Mouse (Mus musculus): ENCODE results near the gene Cavin2. TPM values are rescaled to one million over a fixed set of nuclear protein-coding genes. Genes with fewer than 3 reads are reported as not detected.

The Cavin2 gene
- polyA plus RNA-seq, 1 experiment from 2014 or later, result 24.9 TPM

DNA sequence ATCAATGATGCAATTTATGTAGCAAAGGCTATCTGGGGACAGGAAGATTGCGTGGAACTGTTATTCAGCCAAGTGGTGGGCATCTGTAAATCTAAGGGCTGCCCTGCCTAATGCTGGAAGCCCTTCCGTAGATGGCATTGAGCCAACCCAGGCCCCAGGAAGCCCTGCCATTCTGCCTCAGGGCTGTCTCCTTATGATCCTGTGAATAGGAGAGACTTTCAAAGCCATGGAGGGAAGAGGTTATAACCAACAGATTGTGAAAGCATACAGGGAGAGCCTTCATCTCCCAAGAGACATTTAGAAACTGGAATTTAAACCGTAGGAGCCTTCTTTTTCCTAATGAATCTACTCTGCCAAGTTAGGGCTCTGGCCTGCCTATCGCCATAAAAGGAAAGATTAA, 1.7 kb downstream of the Cavin2 start:
- 60% methylated on average over 4 of the region's 4 CpGs for WGBS (ENCODE audit: insufficient replicate concordance)
- H3K4me1 ChIP-seq (ENCODE audit: control insufficient read depth, low read depth, low read length), result no peaks in the 10 kb centered on the region
- H3K4me3 ChIP-seq (ENCODE audit: low read depth, low read length), result peak overlapping the region; percentile 46
- no peaks in the 10 kb centered on the region for H3K27me3 ChIP-seq (ENCODE audit: control insufficient read depth, insufficient read depth, low read depth, low read length)
- peak overlapping the region; percentile 49 for H3K4me2 ChIP-seq (ENCODE audit: low read depth, low read length)
- no peak overlapping the region for H3K9ac ChIP-seq (ENCODE audit: low read depth, low read length)
- H3K27ac ChIP-seq (ENCODE audit: low read length), result no peak overlapping the region
- no peak for ATAC-seq (ENCODE audit: low read depth)
- no peaks in the 10 kb centered on the region for H3K9me3 ChIP-seq (replicated peaks; ENCODE audit: control insufficient read depth, low read length)
- H3K36me3 ChIP-seq (ENCODE audit: control insufficient read depth, insufficient read depth), result no peaks in the 10 kb centered on the region

DNA sequence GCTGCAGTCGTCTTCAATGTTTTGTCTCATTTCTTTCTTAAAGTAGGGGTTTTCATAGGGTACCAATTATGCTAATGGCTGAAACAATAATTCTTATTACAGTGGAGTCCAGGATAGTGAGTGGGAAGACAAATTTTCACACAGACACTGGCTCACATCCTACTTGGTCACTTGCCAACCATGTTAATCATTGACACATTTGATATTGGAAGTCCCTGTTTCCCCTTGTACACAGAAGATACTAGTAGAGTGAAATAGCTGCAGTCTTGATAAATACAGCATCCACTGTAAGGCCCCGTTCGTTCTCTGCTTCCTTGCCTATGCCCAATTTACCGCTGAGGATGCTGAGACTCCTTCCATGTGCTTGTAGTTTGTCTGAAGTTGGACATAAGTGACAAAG, 3.4 kb downstream of the Cavin2 start:
- 50% methylated on average over 4 of the region's 4 CpGs for WGBS (ENCODE audit: insufficient replicate concordance)
- no peaks in the 10 kb centered on the region for H3K36me3 ChIP-seq (ENCODE audit: control insufficient read depth, insufficient read depth)
- no peaks in the 10 kb centered on the region for H3K9me3 ChIP-seq (replicated peaks; ENCODE audit: control insufficient read depth, low read length)
- H3K27ac ChIP-seq (ENCODE audit: low read length), result no peak overlapping the region
- H3K4me2 ChIP-seq (ENCODE audit: low read depth, low read length), result no peak overlapping the region
- H3K4me3 ChIP-seq (ENCODE audit: low read depth, low read length), result 0 out of 2 replicates have a peak overlapping the region, but pooled peaks have one; percentile 1
- no peaks in the 10 kb centered on the region for H3K4me1 ChIP-seq (ENCODE audit: control insufficient read depth, low read depth, low read length)
- H3K27me3 ChIP-seq (ENCODE audit: control insufficient read depth, insufficient read depth, low read depth, low read length), result no peaks in the 10 kb centered on the region
- peak; percentile 35; the same call in 1 of the 2 replicates for ATAC-seq (ENCODE audit: low read depth)
- H3K9ac ChIP-seq (ENCODE audit: low read depth, low read length), result no peak overlapping the region

DNA sequence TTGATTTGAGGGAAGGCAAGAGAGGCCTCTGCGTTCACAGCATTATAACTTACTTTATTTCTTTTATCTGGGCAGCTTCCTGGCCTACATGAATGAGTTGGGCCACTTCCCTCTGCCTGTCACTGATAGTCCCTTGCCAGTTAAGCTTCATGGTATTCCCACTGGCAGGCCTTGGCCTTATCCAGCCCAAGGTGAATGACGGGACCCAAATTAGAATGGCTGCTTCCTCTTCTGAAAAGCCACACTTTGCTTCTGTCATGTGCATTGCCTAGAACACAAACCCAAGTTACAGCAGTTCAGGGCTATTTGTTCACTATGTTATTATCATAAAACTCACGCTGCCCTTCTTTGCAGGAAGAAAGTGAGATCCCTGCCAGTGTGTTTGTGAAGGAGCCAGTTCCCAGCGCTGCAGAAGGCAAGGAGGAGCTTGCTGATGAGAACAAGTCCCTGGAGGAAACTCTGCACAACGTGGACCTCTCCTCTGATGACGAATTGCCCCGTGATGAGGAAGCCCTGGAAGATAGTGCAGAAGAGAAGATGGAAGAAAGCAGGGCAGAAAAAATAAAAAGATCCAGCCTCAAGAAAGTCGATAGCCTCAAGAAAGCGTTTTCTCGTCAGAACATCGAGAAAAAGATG, 11.5 kb downstream of the Cavin2 start:
- Histone ChIP-seq H3K27ac (ENCODE audit: low read length) (no peak overlapping the region), H3K4me1 (ENCODE audit: control insufficient read depth, low read depth, low read length) (no peaks in the 10 kb centered on the region), H3K4me2 (ENCODE audit: low read depth, low read length) (no peak overlapping the region), H3K4me3 (ENCODE audit: low read depth, low read length) (no peak overlapping the region), H3K9ac (ENCODE audit: low read depth, low read length) (no peak overlapping the region), H3K27me3 (ENCODE audit: control insufficient read depth, insufficient read depth, low read depth, low read length) (no peaks in the 10 kb centered on the region), H3K9me3 (replicated peaks; ENCODE audit: control insufficient read depth, low read length) (no peaks in the 10 kb centered on the region), H3K36me3 (ENCODE audit: control insufficient read depth, insufficient read depth) (no peaks in the 10 kb centered on the region)
- ATAC-seq (ENCODE audit: low read depth), result peak; percentile 60
- WGBS (ENCODE audit: insufficient replicate concordance), result 37% methylated on average over 11 of the region's 11 CpGs

DNA sequence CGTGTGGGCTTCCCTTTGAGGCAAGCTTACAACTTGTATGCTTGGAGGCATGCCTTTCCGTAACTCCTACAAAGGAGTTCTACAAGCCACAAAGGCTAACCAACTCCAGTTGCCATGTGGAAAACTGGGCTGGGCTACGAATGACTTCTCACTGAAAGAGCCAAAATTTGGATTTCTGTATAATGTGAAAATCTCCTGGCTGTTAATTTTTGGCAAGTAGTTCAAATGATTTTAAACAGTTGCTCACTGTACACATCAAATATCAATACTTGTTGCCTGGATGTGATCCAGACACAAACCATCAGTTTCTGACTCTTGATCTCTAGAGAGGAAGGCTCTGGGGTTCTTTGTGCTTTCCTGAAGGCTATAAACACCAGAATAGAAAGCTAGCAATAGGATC, 18.1 kb downstream of the Cavin2 start:
- no peaks in the 10 kb centered on the region for H3K27me3 ChIP-seq (ENCODE audit: control insufficient read depth, insufficient read depth, low read depth, low read length)
- 64% methylated on average over 3 of the region's 3 CpGs for WGBS (ENCODE audit: insufficient replicate concordance)
- ATAC-seq (ENCODE audit: low read depth), result no peak
- H3K9me3 ChIP-seq (replicated peaks; ENCODE audit: control insufficient read depth, low read length), result no peaks in the 10 kb centered on the region
- H3K4me2 ChIP-seq (ENCODE audit: low read depth, low read length), result no peak overlapping the region
- H3K36me3 ChIP-seq (ENCODE audit: control insufficient read depth, insufficient read depth), result no peaks in the 10 kb centered on the region
- H3K4me3 ChIP-seq (ENCODE audit: low read depth, low read length), result no peak overlapping the region
- no peak overlapping the region for H3K27ac ChIP-seq (ENCODE audit: low read length)
- no peak overlapping the region for H3K9ac ChIP-seq (ENCODE audit: low read depth, low read length)
- H3K4me1 ChIP-seq (ENCODE audit: control insufficient read depth, low read depth, low read length), result no peaks in the 10 kb centered on the region

DNA sequence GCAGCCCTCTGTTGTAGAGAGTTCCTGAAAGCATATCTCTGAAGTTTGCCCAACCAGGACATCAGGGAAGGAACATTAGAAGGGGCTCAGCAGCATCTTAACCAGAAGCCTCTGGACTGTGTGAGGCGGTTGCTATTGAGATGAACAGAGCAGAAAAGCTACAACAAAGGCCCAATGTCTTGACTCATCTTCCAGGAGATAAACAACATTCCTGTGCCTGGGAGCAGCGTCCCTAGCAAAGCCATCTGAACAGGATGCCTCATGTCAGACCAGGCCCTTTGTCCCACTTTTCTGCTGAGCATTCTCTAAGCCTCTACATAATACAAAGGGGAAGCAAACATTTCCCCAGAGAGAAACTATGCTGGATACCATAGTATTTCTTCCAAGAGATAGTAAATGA, 26.6 kb downstream of the Cavin2 start:
- Histone ChIP-seq H3K27ac (ENCODE audit: low read length) (no peak overlapping the region), H3K9ac (ENCODE audit: low read depth, low read length) (no peak overlapping the region), H3K4me2 (ENCODE audit: low read depth, low read length) (no peak overlapping the region), H3K4me3 (ENCODE audit: low read depth, low read length) (no peak overlapping the region), H3K36me3 (ENCODE audit: control insufficient read depth, insufficient read depth) (no peaks in the 10 kb centered on the region), H3K27me3 (ENCODE audit: control insufficient read depth, insufficient read depth, low read depth, low read length) (no peaks in the 10 kb centered on the region), H3K4me1 (ENCODE audit: control insufficient read depth, low read depth, low read length) (no peaks in the 10 kb centered on the region), H3K9me3 (replicated peaks; ENCODE audit: control insufficient read depth, low read length) (no peaks in the 10 kb centered on the region)
- ATAC-seq (ENCODE audit: low read depth), result no peak
- 32% methylated on average over 2 of the region's 2 CpGs for WGBS (ENCODE audit: insufficient replicate concordance)

DNA sequence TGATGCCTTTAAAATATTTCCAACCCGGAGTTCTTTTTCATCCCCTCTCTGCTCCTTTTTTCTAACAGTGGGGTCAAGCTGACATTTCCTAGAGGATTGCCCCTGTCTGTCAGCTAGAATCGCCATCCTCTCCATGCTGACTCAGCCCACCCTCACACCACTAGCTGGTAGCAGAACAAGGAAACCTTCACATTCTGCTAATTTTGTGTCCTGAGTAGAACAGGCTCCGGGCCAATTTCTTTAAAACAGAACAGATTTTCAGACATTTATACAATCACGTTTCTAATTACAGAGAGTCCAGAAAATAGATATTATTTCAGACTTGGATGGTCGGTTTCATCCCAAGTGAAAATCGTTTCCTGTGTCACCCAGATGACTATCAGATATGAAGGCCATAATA, 34.6 kb downstream of the Cavin2 start:
- Histone ChIP-seq H3K9ac (ENCODE audit: low read depth, low read length) (no peak overlapping the region), H3K4me1 (ENCODE audit: control insufficient read depth, low read depth, low read length) (no peaks in the 10 kb centered on the region), H3K27me3 (ENCODE audit: control insufficient read depth, insufficient read depth, low read depth, low read length) (no peaks in the 10 kb centered on the region), H3K4me2 (ENCODE audit: low read depth, low read length) (no peak overlapping the region), H3K9me3 (replicated peaks; ENCODE audit: control insufficient read depth, low read length) (no peaks in the 10 kb centered on the region), H3K36me3 (ENCODE audit: control insufficient read depth, insufficient read depth) (no peaks in the 10 kb centered on the region), H3K4me3 (ENCODE audit: low read depth, low read length) (no peak overlapping the region), H3K27ac (ENCODE audit: low read length) (no peak overlapping the region)
- ATAC-seq (ENCODE audit: low read depth), result no peak
- WGBS (ENCODE audit: insufficient replicate concordance), result 48% methylated on average over 6 of the region's 6 CpGs

DNA sequence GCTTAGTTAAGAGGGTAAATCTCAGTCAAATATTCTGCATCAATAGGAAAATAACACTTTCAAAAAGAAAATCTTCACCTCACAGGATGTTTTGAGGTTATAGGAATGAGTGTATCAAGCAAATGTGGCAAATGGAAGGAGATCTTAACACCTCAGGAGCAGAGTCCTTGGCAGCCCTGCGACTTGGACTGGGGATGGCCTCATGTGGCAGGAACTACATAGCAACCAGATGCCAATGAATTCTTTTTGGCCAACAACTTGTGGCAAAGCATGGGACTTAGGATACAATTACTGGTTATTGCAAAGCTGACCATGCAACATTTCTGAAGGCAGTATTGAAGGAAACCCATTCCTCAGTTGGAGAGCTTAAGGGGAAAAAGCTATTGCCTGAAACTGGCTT, 39.6 kb downstream of the Cavin2 start:
- no peaks in the 10 kb centered on the region; the same call in 1 of the 2 replicates for H3K4me1 ChIP-seq (ENCODE audit: control insufficient read depth, low read depth, low read length)
- H3K27me3 ChIP-seq (ENCODE audit: control insufficient read depth, insufficient read depth, low read depth, low read length), result no peaks in the 10 kb centered on the region
- no peak overlapping the region for H3K4me2 ChIP-seq (ENCODE audit: low read depth, low read length)
- WGBS (ENCODE audit: insufficient replicate concordance), result 61% methylated on average over 1 of the region's 1 CpGs
- no peak overlapping the region for H3K4me3 ChIP-seq (ENCODE audit: low read depth, low read length)
- no peaks in the 10 kb centered on the region for H3K9me3 ChIP-seq (replicated peaks; ENCODE audit: control insufficient read depth, low read length)
- no peak for ATAC-seq (ENCODE audit: low read depth)
- no peaks in the 10 kb centered on the region for H3K36me3 ChIP-seq (ENCODE audit: control insufficient read depth, insufficient read depth)
- no peak overlapping the region for H3K9ac ChIP-seq (ENCODE audit: low read depth, low read length)
- no peak overlapping the region for H3K27ac ChIP-seq (ENCODE audit: low read length)

DNA sequence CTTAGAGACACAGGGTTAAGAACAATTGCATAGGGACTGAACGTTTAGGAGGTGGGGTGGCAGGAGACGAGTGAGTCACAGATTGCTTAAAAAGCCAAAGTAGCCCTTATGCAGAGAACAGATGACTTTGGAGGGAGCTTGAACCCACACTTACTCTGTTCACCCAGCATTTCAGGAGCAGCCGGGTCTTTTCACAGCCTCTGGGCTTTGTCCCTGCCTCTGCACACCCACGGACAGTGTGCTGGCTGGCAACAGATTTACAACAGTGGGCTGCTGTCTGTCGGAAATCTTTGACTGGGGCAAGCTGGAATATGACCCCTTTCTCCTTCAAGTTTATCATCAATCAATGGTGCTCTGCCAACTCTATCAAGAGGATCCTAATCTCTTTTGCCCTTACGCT, 44.1 kb downstream of the Cavin2 start:
- H3K27ac ChIP-seq (ENCODE audit: low read length), result no peak overlapping the region
- no peak overlapping the region for H3K4me2 ChIP-seq (ENCODE audit: low read depth, low read length)
- no peaks in the 10 kb centered on the region for H3K36me3 ChIP-seq (ENCODE audit: control insufficient read depth, insufficient read depth)
- no peaks in the 10 kb centered on the region; the same call in 1 of the 2 replicates for H3K4me1 ChIP-seq (ENCODE audit: control insufficient read depth, low read depth, low read length)
- no peaks in the 10 kb centered on the region for H3K27me3 ChIP-seq (ENCODE audit: control insufficient read depth, insufficient read depth, low read depth, low read length)
- WGBS (ENCODE audit: insufficient replicate concordance), result 37% methylated on average over 6 of the region's 6 CpGs
- no peak overlapping the region for H3K9ac ChIP-seq (ENCODE audit: low read depth, low read length)
- no peaks in the 10 kb centered on the region for H3K9me3 ChIP-seq (replicated peaks; ENCODE audit: control insufficient read depth, low read length)
- no peak for ATAC-seq (ENCODE audit: low read depth)
- no peak overlapping the region for H3K4me3 ChIP-seq (ENCODE audit: low read depth, low read length)

DNA sequence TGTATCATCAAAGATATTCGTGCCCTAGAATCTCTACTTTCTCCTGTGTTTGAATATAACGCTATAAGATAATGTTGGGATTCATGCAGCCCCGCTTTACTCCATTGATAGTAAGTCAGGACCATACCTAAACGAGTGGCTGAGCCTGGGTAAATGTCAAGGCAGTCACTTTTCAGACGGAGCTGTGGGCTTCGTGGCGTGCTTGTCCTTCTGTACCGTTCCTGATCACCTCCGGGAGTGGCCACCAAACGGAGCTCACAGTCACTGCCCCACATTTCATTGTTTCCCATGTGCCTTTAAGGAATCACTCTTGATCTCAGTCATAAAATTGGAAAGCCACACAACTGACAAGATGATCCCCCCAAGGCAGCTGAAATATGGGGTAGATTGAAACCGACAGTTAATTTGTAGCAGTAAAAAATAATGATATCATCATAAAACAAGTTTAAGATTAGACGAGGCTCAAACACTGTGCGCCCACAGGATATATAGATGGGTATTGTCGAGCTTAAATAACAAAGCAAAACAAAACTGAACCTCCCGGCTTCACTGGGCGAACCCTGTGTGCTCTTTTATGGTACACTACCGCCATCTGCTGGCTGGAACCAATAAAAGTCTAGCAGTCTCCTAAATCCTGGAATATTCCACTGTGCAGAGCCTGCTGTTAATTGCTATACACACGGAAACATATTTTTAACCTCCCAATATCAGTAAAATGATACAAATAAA, 44.8 kb downstream of the Cavin2 start:
- 0 out of 2 replicates have a peak, but pooled peaks have one; percentile 27 for ATAC-seq (ENCODE audit: low read depth)
- H3K27ac ChIP-seq (ENCODE audit: low read length), result no peak overlapping the region

More for the DNA sequence above, 44.8 kb downstream of the Cavin2 start:
- Histone ChIP-seq H3K4me1 (ENCODE audit: control insufficient read depth, low read depth, low read length) (no peaks in the 10 kb centered on the region; the same call in 1 of the 2 replicates), H3K9me3 (replicated peaks; ENCODE audit: control insufficient read depth, low read length) (no peaks in the 10 kb centered on the region), H3K9ac (ENCODE audit: low read depth, low read length) (no peak overlapping the region), H3K36me3 (ENCODE audit: control insufficient read depth, insufficient read depth) (no peaks in the 10 kb centered on the region), H3K4me2 (ENCODE audit: low read depth, low read length) (peak overlapping the region; percentile 57), H3K27me3 (ENCODE audit: control insufficient read depth, insufficient read depth, low read depth, low read length) (no peaks in the 10 kb centered on the region), H3K4me3 (ENCODE audit: low read depth, low read length) (peak overlapping the region; percentile 34)
- WGBS (ENCODE audit: insufficient replicate concordance), result 9% methylated on average over 18 of the region's 18 CpGs

Measured in liver, embryonic 16.5 days (tissue).